Comparison of ENCODE assay signal across 8 mouse cellular contexts in the genomic region with DNA sequence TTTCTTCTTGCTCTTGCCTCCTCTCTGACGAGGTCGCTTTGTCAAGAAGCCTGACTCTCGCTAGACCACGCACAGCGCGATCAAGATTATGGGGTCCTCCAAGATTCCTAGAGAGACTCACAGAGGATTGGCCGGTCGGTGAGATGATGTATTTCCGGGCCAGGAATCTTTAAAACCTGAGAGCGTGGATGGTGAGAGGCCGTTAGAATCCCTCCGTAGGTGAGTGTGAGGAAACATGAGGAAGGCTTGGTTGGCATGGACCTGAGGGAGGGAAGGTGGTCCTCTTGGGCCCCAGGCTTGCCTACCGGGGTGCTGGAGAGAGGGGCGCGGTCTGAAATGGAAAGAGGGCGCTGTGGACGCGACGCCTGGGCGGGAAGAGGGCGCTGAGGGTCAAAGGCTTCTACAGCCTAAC. TPM values are rescaled to one million over a fixed set of nuclear protein-coding genes. Genes with fewer than 3 reads are reported as not detected.
A peak's percentile ranks its signal among the peaks of the same experiment; 100 is the strongest.
DNase-seq lines count a peak whose midpoint lies in the region; ATAC-seq and TF ChIP-seq lines count a peak whose summit lies in the region.

No protein-coding gene starts in this region.

- DNase-seq in layer of hippocampus, adult 2 months (ENCODE audit: low spot score in 2 of 2) = no peak
- DNase-seq in layer of hippocampus, postnatal 25 days (ENCODE audit: extremely low spot score in 1 of 2, low spot score in 1 of 2) = no peak
- DNase-seq in c-Kit-positive CD71-positive TER-119-positive erythroid progenitor cells, embryonic 14.5 days (ENCODE audit: low spot score) = peak; percentile 44
- DNase-seq in forebrain, postnatal 0 days = peak; percentile 76
- peak; percentile 18 for DNase-seq in thymus, postnatal 4 days
- no peak for DNase-seq in frontal cortex, postnatal 10 days (ENCODE audit: low spot score in 2 of 2)
- no peak for DNase-seq in kidney, adult 9 months

- H3K9ac ChIP-seq in forebrain, postnatal 0 days = peak overlapping the region; percentile 7; the same call in 1 of the 2 replicates
- no peak overlapping the region; the same call in 1 of the 2 replicates for H3K9ac ChIP-seq in liver, embryonic 16.5 days (ENCODE audit: low read depth, low read length)

- no peak overlapping the region for H3K27ac ChIP-seq in layer of hippocampus, adult 2 months
- H3K27ac ChIP-seq in forebrain, postnatal 0 days (ENCODE audit: low read depth, low read length) = peak overlapping the region; percentile 64; the same call in 1 of the 2 replicates
- H3K27ac ChIP-seq in liver, embryonic 16.5 days (ENCODE audit: low read length) = no peak overlapping the region

- no peaks in the 10 kb centered on the region for H3K36me3 ChIP-seq in forebrain, postnatal 0 days (ENCODE audit: insufficient read depth)
- no peaks in the 10 kb centered on the region for H3K36me3 ChIP-seq in liver, embryonic 16.5 days (ENCODE audit: control insufficient read depth, insufficient read depth)

- peak overlapping the region; percentile 44 for H3K4me2 ChIP-seq in forebrain, postnatal 0 days (ENCODE audit: low read depth)
- H3K4me2 ChIP-seq in liver, embryonic 16.5 days (ENCODE audit: low read depth, low read length) = peak overlapping the region; percentile 47

- ATAC-seq in forebrain, postnatal 0 days = peak; percentile 87
- ATAC-seq in liver, embryonic 16.5 days (ENCODE audit: low read depth) = peak; percentile 37; the same call in 1 of the 2 replicates

- no peaks in the 10 kb centered on the region for H3K4me1 ChIP-seq in forebrain, postnatal 0 days (ENCODE audit: insufficient read depth)
- no peaks in the 10 kb centered on the region for H3K4me1 ChIP-seq in liver, embryonic 16.5 days (ENCODE audit: control insufficient read depth, low read depth, low read length)

- H3K27me3 ChIP-seq in forebrain, postnatal 0 days (ENCODE audit: insufficient read depth, low read length) = no peaks in the 10 kb centered on the region
- no peaks in the 10 kb centered on the region; the same call in 1 of the 2 replicates for H3K27me3 ChIP-seq in liver, embryonic 16.5 days (ENCODE audit: control insufficient read depth, insufficient read depth, low read depth, low read length)

- no peaks in the 10 kb centered on the region for H3K9me3 ChIP-seq in forebrain, postnatal 0 days (ENCODE audit: low read length)
- no peaks in the 10 kb centered on the region for H3K9me3 ChIP-seq in liver, embryonic 16.5 days (replicated peaks; ENCODE audit: control insufficient read depth, low read length)

- H3K4me3 ChIP-seq in layer of hippocampus, adult 2 months = peak overlapping the region; percentile 43
- peak overlapping the region; percentile 33 for H3K4me3 ChIP-seq in forebrain, postnatal 0 days (ENCODE audit: low read depth, low read length)
- peak overlapping the region; percentile 52 for H3K4me3 ChIP-seq in liver, embryonic 16.5 days (ENCODE audit: low read depth, low read length)

- TF ChIP-seq CTCF in layer of hippocampus, adult 2 months (conservative IDR thresholded peaks at IDR 0.05) = no peak
- TF ChIP-seq CTCF in forebrain, postnatal 0 days (IDR thresholded peaks at IDR 0.05; ENCODE audit: low read depth) = no peak

- WGBS in forebrain, postnatal 0 days = 63% methylated on average over 21 of the region's 21 CpGs
- WGBS in liver, embryonic 16.5 days (ENCODE audit: insufficient replicate concordance) = 44% methylated on average over 21 of the region's 21 CpGs

RNA-seq across cellular contexts. Expression of gene Fam198a, which starts 12.8 kb away (rescaled TPM):
- 1 to 10 TPM; 6.7 to 9.1 TPM for total RNA-seq in layer of hippocampus, adult 2 months (2021)
- 1 to 10 TPM; 5.2 to 6.0 TPM for total RNA-seq in layer of hippocampus, postnatal 25 days (2021)
- total RNA-seq in forebrain, postnatal 0 days (2014; rRNA removed) = 2.5 and 5.7 TPM in 2 replicates
- 1.3 and 1.6 TPM in 2 replicates for polyA plus RNA-seq in forebrain, postnatal 0 days (2015; fragmentation: Nextera tagmentation; extraction: Ambion mirVana)
- polyA plus RNA-seq in liver, embryonic 16.5 days (2015; fragmentation: Nextera tagmentation; extraction: Ambion mirVana) = 0.40 and 0.76 TPM in 2 replicates

RNA-seq across cellular contexts. Expression of gene Cyp8b1, which starts 21.8 kb away (rescaled TPM):
- not detected for total RNA-seq in layer of hippocampus, adult 2 months (2021)
- total RNA-seq in layer of hippocampus, postnatal 25 days (2021) = not detected
- not detected in 2 replicates for total RNA-seq in forebrain, postnatal 0 days (2014; rRNA removed)
- polyA plus RNA-seq in forebrain, postnatal 0 days (2015; fragmentation: Nextera tagmentation; extraction: Ambion mirVana) = not detected in 2 replicates
- polyA plus RNA-seq in liver, embryonic 16.5 days (2015; fragmentation: Nextera tagmentation; extraction: Ambion mirVana) = 13.0 and 19.0 TPM in 2 replicates

RNA-seq across cellular contexts. Expression of gene Ackr2, which starts 39.8 kb away (rescaled TPM):
- total RNA-seq in layer of hippocampus, adult 2 months (2021) = 1 to 10 TPM; 1.7 to 2.3 TPM
- total RNA-seq in layer of hippocampus, postnatal 25 days (2021) = 1 to 10 TPM; 2.4 to 2.5 TPM
- total RNA-seq in forebrain, postnatal 0 days (2014; rRNA removed) = 2.1 TPM in 2 replicates
- polyA plus RNA-seq in forebrain, postnatal 0 days (2015; fragmentation: Nextera tagmentation; extraction: Ambion mirVana) = 0.84 and 1.4 TPM in 2 replicates
- 0.43 and 0.72 TPM in 2 replicates for polyA plus RNA-seq in liver, embryonic 16.5 days (2015; fragmentation: Nextera tagmentation; extraction: Ambion mirVana)

RNA-seq across cellular contexts. Expression of gene Pomgnt2, which starts 59.0 kb away (rescaled TPM):
- total RNA-seq in layer of hippocampus, adult 2 months (2021) = 10 to 100 TPM; 41.4 to 41.7 TPM
- total RNA-seq in layer of hippocampus, postnatal 25 days (2021) = 10 to 100 TPM; 38.1 to 40.7 TPM
- 64.6 and 85.7 TPM in 2 replicates for total RNA-seq in forebrain, postnatal 0 days (2014; rRNA removed)
- polyA plus RNA-seq in forebrain, postnatal 0 days (2015; fragmentation: Nextera tagmentation; extraction: Ambion mirVana) = 28.3 and 35.6 TPM in 2 replicates
- 2.9 and 3.2 TPM in 2 replicates for polyA plus RNA-seq in liver, embryonic 16.5 days (2015; fragmentation: Nextera tagmentation; extraction: Ambion mirVana)

Comparison
In these comparisons a context has a peak if more than half of its experiments do, and no peak if none do; other contexts are left out.
1. DNase-seq: peak in c-Kit-positive CD71-positive TER-119-positive erythroid progenitor cells, embryonic 14.5 days (single experiment), forebrain, postnatal 0 days (single experiment) and thymus, postnatal 4 days (single experiment); none in layer of hippocampus, adult 2 months (0 of 2), layer of hippocampus, postnatal 25 days (0 of 2), frontal cortex, postnatal 10 days (0 of 2) and kidney, adult 9 months (single experiment).
2. Peak in every context shown above with its lines, with median percentiles within 50 percentile points of each other: H3K4me3 ChIP-seq.